Mouse (Mus musculus): Measurements from ENCODE around the gene Med12l.

Med12l gene

DNA sequence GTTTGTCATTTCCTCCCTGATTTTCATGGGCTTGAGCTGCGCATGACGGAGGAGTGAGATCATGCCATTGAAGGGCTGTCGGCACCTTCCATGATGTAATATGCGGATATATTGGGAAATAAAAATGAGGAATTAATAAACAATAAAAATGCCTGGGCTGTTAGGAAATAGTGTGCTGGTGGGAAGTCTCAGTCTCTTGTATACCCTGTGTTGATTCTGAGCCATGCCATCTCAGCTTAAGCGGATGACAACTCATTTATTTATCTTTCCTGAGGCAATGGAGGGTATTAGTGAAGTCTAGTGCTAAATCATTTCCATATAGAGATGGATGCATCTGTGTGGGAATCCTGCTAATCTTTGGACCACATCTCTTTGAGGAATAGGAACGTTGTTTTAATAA is 242.4 kb downstream of the Med12l start:
- DNase-seq (ENCODE audit: low spot score in 2 of 2) = no peak

DNA sequence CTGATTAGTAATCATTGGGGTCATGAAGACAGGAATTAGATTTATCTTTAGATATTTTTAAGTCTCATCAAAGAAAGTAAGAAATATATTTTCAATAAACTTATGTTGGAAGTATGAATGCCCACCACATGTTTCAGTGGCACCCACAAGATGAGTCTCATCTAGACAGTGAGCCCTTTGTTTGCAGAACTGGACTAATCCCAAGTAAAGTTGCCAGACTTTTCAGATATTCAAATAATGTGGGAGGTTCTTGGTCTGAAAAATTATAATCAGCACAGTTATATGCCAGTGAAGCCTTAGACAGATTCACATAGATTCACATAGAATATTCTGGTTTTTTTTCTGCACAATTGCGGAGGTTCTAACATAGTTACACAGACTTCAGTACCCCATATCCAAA is 244.8 kb downstream of the Med12l start:
- DNase-seq (ENCODE audit: low spot score in 2 of 2) = no peak

DNA sequence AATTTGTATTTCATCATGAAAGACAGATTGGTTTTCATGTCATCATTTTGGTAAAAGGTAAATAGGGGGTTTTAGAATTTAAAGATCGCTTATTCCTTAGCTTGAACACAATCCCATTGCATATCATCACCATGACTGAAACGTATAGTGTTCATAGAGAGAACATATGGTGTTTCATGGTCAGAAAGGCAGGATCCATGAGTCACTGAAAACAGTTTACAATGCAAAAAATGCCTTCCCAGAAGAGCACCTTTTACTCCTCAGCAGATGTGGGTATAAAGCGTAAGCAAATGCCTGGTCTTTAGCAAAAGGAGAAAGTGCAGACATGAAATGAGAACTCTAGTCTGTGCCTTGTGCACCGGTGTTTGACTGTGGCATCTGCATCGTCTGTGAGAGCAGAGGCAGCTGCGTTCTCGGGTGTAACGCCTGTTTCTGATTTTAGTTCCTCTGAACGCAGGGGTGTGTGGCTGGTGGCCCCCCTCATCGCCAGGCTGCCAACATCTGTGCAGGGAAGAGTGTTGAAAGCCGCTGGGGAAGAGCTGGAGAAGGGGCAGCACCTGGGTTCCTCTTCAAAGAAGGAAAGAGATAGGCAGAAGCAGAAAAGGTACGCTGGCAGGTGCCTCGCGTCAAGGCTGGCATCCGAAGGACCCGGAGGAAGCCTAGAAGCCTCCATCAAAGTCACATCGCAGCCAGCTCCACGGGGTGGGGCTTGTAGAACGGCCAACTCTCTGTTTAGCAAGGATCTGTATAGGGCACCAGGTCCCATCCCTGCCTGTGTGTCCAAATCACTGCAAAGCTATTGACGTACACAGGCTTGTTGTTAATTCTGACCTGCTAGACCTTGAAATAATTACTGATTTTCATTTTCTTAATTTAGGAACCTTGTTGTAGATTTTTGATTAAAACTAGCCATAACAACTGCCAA is 252.4 kb downstream of the Med12l start:
- DNase-seq (ENCODE audit: low spot score in 2 of 2) = peak; percentile 18 to 58

DNA sequence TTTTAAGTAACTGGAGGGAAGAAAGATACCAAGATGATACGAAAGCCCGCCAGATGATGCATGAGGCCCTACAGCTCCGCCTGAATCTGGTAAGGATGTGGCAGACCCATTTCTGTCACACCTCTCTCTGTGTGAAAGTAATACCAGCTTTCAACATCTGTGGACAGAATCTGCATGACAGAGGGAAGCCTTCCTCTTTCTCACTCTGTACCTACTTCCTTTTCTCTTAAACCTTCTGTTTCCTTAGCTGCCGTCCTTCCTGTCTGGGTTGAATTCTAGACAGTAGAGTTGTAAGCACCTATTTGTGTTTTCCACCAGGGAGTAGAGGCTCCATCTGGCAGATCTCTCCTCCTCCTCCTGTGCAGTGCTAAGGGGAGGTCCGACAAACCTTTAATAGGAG is 255.1 kb downstream of the Med12l start:
- peak in 1 of 2 experiments; percentile 34 for DNase-seq (ENCODE audit: low spot score in 2 of 2)

DNA sequence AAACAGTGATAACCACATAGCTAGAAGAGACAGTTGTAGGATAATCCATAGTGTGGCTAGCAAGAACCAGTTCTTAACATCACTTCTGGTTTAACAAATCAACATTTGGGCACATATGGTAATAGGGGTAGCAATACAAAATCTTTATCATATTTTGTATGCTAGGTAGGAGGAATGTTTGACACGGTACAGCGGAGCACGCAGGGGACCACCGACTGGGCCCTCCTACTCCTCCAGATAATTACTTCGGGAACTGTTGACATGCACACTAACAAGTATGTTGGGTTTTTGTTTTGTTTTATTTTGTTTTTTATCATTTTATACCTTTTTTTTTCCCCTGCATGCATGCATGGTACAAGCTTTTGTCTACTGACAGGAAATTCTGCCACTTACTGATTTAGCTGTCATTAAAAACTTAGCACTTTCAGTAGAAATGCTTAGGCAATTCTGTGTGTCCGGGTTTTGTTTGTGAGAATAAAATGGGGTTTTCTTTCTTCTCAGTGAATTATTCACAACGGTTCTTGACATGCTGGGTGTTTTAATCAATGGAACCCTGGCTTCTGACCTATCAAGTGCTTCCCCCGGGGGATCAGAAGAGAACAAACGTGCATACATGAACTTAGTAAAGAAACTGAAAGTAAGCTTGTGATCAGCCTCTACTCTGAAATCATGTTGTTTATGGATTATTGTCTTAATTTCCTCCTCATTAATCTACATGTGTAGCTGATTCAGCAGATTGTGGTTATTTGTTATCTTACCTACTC is 256.3 kb downstream of the Med12l start:
- DNase-seq (ENCODE audit: low spot score in 2 of 2) = no peak

DNA sequence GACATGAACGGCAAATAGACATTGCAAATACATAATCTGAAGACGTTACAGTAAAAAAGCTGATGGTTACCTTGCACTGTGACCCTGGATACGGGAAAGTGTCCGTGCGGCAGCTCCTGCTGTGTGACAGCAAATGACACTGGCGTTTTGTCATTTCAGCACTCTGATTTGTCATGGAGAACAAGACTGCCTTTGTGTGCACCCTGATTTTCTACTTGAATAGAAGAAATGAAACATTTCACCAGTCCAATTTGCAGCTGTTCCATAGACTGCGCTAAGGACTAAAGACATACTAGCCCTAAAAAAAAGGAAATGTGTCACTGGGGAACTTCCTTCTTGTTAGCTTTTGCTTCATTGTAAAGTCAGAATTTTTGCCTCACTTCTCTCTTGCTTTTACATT is 257.1 kb downstream of the Med12l start, which contains the start of gene P2ry12:
Gene P2ry12 (minus strand): TSS at position 168 of the 400 bp plus-strand sequence.
- no peak for DNase-seq (ENCODE audit: low spot score in 2 of 2)

DNA sequence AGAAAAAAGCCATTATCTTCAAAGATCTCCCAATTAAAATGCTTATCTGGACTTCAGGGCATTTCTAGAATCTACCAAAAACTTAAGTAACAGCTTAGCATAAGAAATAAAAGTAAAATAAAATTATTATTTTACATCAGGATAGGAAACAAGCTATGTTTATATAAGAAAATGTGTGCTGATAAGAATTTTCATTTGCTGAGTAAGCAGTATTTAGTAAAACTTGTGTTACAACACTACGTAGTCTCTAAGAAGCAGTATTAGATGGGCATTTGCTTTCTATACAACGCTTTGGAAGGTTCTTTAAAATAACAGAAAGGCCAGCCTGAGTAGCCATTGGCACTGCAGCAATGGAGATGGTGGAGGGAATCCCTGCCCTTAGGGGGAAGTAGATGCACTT is 257.8 kb downstream of the Med12l start:
- DNase-seq (ENCODE audit: low spot score in 2 of 2) = no peak

DNA sequence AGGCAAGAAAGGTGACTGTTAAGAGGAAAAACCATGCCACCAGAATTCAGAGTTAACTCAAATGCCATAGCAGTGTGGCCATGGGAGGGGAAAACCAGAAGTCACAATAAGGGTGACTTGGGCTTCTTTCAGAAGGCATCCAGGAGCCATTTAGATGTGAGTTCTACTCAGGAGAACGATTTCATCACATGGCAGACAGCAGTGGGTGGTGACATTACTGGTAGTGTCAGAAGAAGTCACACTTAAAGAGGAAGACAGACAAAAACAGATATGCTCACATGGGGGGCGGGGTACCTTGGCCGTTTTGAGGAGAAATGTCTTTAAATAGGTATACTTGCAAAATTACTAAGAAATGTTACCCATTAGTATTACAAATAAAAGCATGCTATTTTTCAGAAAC is 258.4 kb downstream of the Med12l start:
- DNase-seq (ENCODE audit: low spot score in 2 of 2) = no peak

DNA sequence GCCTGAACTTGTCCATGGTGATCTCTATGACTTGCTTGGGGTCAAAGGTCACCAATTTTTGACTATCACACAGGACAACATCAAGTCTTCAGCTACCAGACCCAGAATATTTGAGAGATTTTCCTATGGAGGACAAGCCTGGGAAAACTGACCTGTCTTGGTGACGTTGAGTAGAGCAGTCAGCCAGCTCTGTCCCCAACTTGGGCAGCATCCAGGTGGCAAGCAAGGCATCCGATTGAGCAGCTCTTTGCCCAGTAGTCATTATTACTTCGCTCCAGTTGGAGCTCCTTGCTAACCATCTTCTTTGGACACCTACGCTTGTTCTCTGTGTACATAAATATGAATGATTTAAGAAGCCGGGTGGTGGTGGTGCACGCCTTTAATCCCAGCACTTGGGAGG is 265.2 kb downstream of the Med12l start:
- DNase-seq (ENCODE audit: low spot score in 2 of 2) = no peak

DNA sequence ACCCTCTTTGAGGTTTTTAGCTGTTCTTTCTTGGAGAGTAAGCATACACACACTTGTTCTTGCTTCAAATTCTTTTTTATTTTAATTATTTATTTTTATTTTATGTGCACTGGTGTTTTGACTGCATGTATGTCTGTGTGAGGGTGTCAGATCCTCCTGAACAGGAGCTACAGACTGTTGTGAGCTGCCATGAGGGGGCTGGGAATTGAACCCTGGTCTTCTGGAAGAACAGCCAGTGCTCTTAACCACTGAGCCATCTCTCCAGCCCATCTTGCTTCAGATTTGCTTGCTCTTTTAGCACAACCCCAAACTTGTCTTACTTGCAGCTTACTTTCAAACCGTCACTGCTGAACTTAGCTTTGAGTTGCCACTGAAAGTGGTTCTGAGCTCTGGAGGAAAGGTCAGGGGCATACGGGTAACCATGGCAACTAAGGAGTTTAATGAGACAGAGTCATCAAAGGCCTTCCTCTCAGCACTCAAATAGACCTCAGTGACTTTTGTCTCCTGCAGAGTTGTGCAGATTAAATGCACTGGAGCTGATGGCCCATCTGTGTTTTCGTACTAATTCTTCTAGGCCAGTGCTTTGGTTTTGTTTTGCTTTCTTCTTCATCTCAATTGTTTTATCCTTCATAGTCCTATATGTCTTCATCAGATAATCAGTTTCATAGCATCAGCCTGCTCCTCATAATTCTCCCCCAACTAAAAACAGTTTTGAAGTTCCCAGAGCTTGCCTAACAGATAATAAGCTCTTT is 272.1 kb downstream of the Med12l start:
- no peak for DNase-seq (ENCODE audit: low spot score in 2 of 2)

DNA sequence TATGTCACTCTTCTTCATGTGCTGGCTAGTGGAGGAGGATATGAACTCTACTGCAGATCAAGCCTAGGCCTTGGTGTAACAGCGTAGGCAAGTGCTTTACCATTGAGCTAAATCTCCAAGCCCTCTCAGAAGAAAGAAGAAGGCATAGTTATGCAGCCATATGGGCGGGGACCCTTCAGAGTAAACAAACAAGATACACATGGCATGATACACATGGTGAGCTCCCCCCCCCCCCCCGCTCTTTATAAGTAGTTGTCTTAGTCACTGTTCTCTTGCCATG is 272.6 kb downstream of the Med12l start:
- no peak for DNase-seq (ENCODE audit: low spot score in 2 of 2)

DNA sequence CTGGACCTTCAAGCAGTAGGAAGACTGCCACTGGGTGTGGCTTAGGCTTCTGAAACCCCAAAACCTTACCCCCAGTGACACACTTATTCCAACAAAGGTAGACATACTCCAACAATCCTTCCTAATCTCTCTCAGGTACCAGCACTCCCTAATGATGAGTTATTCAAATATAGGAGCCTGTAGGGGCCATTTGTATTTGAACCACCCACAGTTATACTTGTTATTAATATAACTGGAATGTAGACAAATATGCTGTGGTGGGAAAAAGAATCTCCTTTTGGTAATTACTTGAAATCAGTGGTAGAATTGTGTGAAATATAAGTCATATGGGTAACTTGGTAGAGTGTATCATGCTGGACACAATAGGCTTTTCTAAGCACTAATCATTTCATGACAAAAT is 273.0 kb downstream of the Med12l start:
- DNase-seq (ENCODE audit: low spot score in 2 of 2) = no peak

DNA sequence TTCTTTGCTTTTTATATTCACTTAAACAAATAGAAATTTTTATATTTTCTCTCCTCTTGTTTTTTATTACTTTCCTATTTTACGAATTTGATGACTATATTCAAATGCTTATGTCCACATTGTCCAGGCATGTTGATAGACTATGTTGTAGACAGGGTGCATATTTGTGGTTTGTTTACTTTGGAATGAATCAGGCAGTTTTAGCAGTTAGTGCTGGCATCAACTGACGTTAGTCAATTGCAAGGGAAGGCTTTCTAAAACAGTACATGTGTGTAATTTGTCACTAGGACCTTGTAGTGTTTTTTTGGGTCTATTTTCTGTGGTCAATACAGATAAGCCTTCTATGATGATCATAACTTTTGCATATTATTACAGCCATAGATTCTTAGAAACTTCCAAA is 284.9 kb downstream of the Med12l start:
- no peak for DNase-seq (ENCODE audit: low spot score in 2 of 2)

DNA sequence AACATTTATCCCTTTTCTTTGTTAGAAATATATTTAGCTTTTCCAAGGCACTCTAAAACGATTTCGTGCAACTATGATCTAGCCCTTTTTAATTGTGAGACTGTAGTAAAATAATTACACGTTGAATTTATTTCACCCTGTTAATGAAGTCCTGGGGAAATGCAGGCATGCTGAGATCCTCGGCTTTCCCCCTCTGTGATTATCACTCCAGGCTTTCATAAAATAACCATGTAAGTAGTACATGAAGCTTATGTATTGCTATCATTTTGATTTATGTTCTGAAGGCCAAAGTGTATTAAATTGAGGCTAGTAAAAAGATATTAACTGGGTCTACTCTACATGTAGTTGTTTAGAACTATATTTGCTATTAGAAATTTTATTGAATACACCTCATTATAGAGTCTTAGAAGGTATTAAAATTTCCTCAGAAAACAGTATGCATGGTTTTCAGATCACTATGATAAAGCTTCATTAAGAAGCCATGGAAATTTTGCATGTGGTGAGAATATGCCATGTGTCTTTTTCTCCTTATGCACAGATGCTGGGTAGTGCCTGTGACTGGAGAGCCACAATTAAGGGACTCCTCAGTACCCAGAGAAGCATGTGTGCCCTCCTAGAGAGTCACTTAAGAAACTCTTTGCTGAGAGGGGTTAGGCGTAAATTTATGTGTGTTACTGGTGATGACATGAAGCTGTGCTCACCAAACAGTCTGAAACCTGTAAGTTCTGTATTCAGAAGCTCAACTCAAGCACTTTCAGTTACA is 288.0 kb downstream of the Med12l start:
- no peak for DNase-seq (ENCODE audit: low spot score in 2 of 2)

DNA sequence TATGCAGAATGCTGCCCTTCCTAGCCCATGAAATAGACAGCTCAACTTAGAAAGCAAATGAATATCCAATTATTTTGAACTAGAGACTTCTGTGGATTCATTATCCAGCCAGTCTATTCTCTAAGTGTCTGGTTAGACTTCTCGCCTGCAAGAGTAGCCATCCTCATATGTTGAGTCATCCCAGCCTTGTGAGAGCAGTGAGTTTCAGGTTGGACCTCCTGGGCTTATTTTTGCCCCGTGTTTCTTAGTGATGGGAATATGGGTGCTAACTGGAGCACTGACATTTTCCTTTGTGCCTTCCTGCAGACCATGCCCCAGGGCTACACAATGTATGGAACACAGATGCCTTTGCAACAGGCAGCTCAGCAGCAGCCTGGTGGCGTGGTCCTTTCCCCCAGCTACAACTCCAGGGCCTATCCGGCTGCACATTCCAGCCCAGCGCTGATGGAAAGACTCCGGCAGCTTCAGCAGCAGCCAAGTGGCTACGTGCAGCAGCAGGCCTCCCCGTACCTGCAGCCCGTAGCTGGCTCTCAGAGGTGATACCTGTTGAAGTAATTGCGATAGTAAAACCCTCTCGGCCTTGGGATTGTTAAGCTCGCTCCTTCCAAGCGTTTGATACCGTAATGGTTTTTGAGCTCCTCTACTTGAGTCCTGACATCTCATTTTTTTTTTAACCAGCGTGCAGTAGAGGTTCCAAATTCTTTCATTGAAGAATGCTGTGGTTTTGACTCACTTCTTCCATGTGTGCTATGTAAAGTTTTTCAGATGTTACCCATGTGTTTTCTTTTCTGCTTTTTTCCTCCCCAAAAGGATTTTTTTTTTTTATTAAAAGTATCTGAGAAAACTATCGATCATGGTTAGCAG is 290.3 kb downstream of the Med12l start:
- no peak for DNase-seq (ENCODE audit: low spot score in 2 of 2)

DNA sequence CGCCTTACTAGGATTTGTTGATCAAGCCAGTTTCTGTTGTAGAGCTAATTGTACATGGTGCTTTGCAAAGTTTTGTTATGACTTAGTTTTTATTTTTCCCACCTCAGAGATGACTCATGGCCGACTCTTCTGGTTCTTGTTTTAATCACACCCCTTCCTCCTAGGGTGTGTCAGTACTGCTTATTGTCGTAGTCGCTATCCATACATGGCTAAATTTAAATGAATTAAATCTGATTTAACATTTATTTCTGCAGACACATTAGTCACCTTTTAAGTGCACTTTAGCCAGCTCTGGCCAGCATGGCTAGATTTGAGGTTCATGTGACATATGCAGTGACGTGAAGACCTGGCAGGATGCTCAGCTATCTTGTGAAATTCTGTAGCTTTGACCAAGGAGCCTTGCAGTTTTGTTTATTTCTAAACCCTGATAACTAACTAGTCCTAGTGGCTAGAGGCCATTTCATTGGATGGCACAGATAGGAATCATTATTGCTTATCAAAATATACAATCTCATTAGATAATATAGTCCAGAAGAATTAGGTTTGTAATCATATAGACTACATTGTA is 291.0 kb downstream of the Med12l start:
- no peak for DNase-seq (ENCODE audit: low spot score in 2 of 2)

DNA sequence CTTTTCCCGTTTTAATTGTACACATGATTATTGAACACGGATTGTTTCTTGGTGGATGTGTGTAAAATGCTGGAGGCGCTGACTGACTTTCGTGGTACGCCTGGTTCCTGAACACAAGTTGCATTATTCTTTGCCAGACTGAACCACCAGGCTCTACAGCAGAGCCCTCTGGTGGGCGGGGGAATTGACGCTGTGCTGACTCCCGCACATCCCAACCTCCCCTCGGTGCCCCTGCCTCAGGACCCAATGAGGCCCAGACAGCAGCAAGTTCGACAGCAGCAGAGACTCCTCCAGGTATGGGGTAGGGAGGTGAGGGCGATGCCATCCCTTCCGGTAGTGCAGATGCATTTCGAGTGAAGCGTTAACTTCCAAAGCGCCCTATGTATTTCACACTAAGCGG is 292.0 kb downstream of the Med12l start:
- DNase-seq (ENCODE audit: low spot score in 2 of 2) = no peak

DNA sequence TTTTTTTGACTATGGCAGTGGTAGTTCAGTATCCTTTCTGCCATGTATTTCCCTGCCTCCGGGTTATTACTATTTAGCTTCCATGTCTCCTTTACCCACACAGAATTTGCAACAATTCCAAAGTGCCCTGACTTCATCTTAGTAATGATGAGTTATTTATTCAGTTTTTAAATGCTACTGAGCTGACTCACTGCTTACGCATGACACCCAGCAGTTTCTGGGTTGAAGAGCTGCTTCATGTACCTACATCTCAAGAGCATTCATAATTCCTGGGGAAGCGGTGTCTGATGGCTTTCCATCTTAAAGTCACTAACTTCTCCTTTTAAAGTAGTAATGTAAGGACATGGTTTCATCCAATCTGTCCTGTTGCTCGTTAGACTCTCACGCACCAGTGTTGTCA is 299.3 kb downstream of the Med12l start:
- DNase-seq (ENCODE audit: low spot score in 2 of 2) = no peak

DNA sequence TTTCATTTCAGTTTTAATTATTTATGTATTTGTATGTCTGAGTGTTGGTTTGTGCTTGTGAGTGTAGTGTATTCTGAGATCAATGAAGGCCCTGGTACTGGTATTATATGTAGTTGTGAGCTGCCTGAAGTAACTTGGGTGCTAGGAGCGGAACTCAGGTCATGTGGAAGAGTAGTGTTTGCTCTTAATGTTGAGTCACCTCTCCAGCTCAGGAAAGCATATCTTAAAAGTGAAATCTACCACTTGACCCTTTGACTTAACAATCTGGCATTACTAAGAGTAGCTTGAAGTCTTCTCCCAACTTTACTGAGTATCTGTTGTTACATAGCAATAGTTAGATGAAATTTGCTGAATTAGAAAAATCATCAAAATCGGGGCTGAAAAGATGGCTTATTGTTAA is 299.9 kb downstream of the Med12l start:
- no peak for DNase-seq (ENCODE audit: low spot score in 2 of 2)

DNA sequence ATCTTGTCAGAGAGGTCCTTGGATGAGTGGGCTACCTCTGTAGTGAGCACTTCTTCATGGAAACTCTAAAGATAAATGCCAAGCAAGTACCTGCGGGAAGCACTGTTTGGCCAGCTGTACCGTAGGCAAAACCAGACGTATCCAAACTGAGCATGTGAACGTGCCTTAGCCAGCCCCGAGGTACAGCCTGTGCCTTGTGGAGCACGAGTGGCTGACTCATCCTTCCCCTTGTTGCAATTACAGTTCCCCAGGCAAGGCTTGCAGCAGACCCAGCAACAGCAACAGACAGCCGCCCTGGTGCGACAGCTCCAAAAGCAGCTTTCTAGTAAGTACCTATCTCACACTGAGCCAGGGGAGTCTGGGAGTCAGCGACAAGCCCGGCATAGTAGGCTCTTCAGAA is 307.0 kb downstream of the Med12l start:
- DNase-seq (ENCODE audit: low spot score in 2 of 2) = no peak

Measured in spleen, postnatal 10 days (tissue).